Mouse (Mus musculus): ENCODE results near the gene Tmem98.
A peak's percentile ranks its signal among the peaks of the same experiment; 100 is the strongest.

The Tmem98 gene

GRCm38 (mm10) chr11:80809993-80810821 lies at the start of gene Tmem98:
TSS of gene Tmem98 (plus strand) at chr11:80810175.
- peak in 1 of 2 experiments; percentile 31 for DNase-seq (ENCODE audit: low spot score in 2 of 2)

GRCm38 (mm10) chr11:80761285-80761974 lies 48.5 kb upstream of the Tmem98 start:
- DNase-seq (ENCODE audit: low spot score in 2 of 2): no peak

GRCm38 (mm10) chr11:80762066-80762465 lies 47.9 kb upstream of the Tmem98 start:
- DNase-seq (ENCODE audit: low spot score in 2 of 2): no peak

GRCm38 (mm10) chr11:80766068-80766467 lies 43.9 kb upstream of the Tmem98 start:
- no peak for DNase-seq (ENCODE audit: low spot score in 2 of 2)

- no peak for DNase-seq (ENCODE audit: low spot score in 2 of 2)
Observed at GRCm38 (mm10) chr11:80766472-80767319, 43.3 kb upstream of the Tmem98 start.

GRCm38 (mm10) chr11:80767320-80767617 lies 42.7 kb upstream of the Tmem98 start:
- no peak for DNase-seq (ENCODE audit: low spot score in 2 of 2)

GRCm38 (mm10) chr11:80771186-80771585 lies 38.8 kb upstream of the Tmem98 start:
- no peak for DNase-seq (ENCODE audit: low spot score in 2 of 2)

- DNase-seq (ENCODE audit: low spot score in 2 of 2): no peak
Observed at GRCm38 (mm10) chr11:80771596-80772250, 38.3 kb upstream of the Tmem98 start.

- DNase-seq (ENCODE audit: low spot score in 2 of 2): no peak
Observed at GRCm38 (mm10) chr11:80772595-80773210, 37.3 kb upstream of the Tmem98 start.

GRCm38 (mm10) chr11:80775535-80775934 lies 34.4 kb upstream of the Tmem98 start:
- DNase-seq (ENCODE audit: low spot score in 2 of 2): no peak

GRCm38 (mm10) chr11:80777708-80778107 lies 32.3 kb upstream of the Tmem98 start:
- no peak for DNase-seq (ENCODE audit: low spot score in 2 of 2)

- no peak for DNase-seq (ENCODE audit: low spot score in 2 of 2)
Observed at GRCm38 (mm10) chr11:80778157-80778556, 31.8 kb upstream of the Tmem98 start.

GRCm38 (mm10) chr11:80778916-80779526 lies 31.0 kb upstream of the Tmem98 start:
- DNase-seq (ENCODE audit: low spot score in 2 of 2): no peak

GRCm38 (mm10) chr11:80779527-80780344 lies 30.2 kb upstream of the Tmem98 start, which contains the start of gene Myo1d:
TSS of gene Myo1d (minus strand) at chr11:80780025.
- DNase-seq (ENCODE audit: low spot score in 2 of 2): peak; percentile 84 to 88

GRCm38 (mm10) chr11:80781535-80781934 lies 28.4 kb upstream of the Tmem98 start:
- no peak for DNase-seq (ENCODE audit: low spot score in 2 of 2)

- no peak for DNase-seq (ENCODE audit: low spot score in 2 of 2)
Observed at GRCm38 (mm10) chr11:80783460-80783859, 26.5 kb upstream of the Tmem98 start.

- DNase-seq (ENCODE audit: low spot score in 2 of 2): no peak
Observed at GRCm38 (mm10) chr11:80784294-80784743, 25.7 kb upstream of the Tmem98 start.

GRCm38 (mm10) chr11:80785672-80786071 lies 24.3 kb upstream of the Tmem98 start:
- no peak for DNase-seq (ENCODE audit: low spot score in 2 of 2)

- no peak for DNase-seq (ENCODE audit: low spot score in 2 of 2)
Observed at GRCm38 (mm10) chr11:80789647-80790240, 20.2 kb upstream of the Tmem98 start.
